Mouse (Mus musculus) kidney, postnatal 0 days (tissue): Measurements from ENCODE around the gene Styx. TPM values are rescaled to one million over a fixed set of nuclear protein-coding genes. Genes with fewer than 3 reads are reported as not detected.
A peak's percentile ranks its signal among the peaks of the same experiment; 100 is the strongest.

ENCODE experiments used
- ATAC-seq: fragments of 200-750 bp; cut with Nextera tagmentation; replicated peaks from 2 replicates; pipeline ENCODE4 v1.8.0; 2017; ENCODE audit warnings: low read depth, moderate number of reproducible peaks, moderate TSS enrichment, moderate library complexity; ENCODE audit not compliant: low FRiP score
- DNase-seq: peaks from one replicate; pipeline ENCODE4 v3.0.0-alpha.2; 2016; ENCODE audit warnings: low spot score
- H3K27ac ChIP-seq: fragments of 300-500 bp; sonication (generic); 2 replicates; pipeline ENCODE4 v1.5.1; 2014; ENCODE audit warnings: mild to moderate bottlenecking
- H3K27me3 ChIP-seq: fragments of 300-500 bp; sonication (generic); 2 replicates; pipeline ENCODE4 v1.6.1; 2014; ENCODE audit warnings: low read length, mixed read lengths; ENCODE audit not compliant: insufficient read depth
- H3K36me3 ChIP-seq: fragments of 300-500 bp; sonication (generic); 2 replicates; pipeline ENCODE4 v1.6.1; 2014; ENCODE audit warnings: low read length, mixed read lengths; ENCODE audit not compliant: insufficient read depth
- H3K4me1 ChIP-seq: fragments of 300-500 bp; sonication (generic); replicated peaks from 2 replicates; pipeline ENCODE4 v1.6.1; 2014; ENCODE audit warnings: antibody characterized with exemption, low read length, mixed read lengths; ENCODE audit not compliant: insufficient read depth
- H3K4me2 ChIP-seq: fragments of 300-500 bp; sonication (generic); 2 replicates; pipeline ENCODE4 v1.6.1; 2014; ENCODE audit warnings: mild to moderate bottlenecking, low read length, moderate library complexity, mixed read lengths
- H3K4me3 ChIP-seq: fragments of 300-500 bp; sonication (generic); replicated peaks from 2 replicates; pipeline ENCODE4 v1.5.1; 2014; ENCODE audit warnings: low read depth, low read length
- H3K9ac ChIP-seq: fragments of 300-500 bp; sonication (generic); 2 replicates; pipeline ENCODE4 v1.6.1; 2014; ENCODE audit warnings: low read depth, low read length
- H3K9me3 ChIP-seq: fragments of 300-500 bp; sonication (generic); replicated peaks from 2 replicates; pipeline ENCODE4 v1.6.1; 2016; ENCODE audit warnings: low read length, inconsistent platforms, mixed read lengths
- CTCF ChIP-seq: IDR thresholded peaks from 2 replicates; pipeline ENCODE4 v1.5.1; 2016; ENCODE audit warnings: antibody characterized with exemption, low read depth, mild to moderate bottlenecking, moderate library complexity
- WGBS: fragments of 180-500 bp; shearing (Covaris S2); extraction: QIAGEN DNeasy Blood & Tissue Kit; methylation state at CpG from one replicate; pipeline ENCODE4 v1.1.7; 2014; 5-methylcytosine and 5-hydroxymethylcytosine counted together
- polyA plus RNA-seq: library from polyadenylated mRNA; unstranded; fragments of >200 nt; fragmentation: Nextera tagmentation; extraction: Ambion mirVana; gene quantifications from 2 replicates; pipeline ENCODE4 v1.2.1, GENCODE M21; 2015

Gene Styx
- polyA plus RNA-seq, 1 experiment from 2014 or later = 82.3 TPM

DNA sequence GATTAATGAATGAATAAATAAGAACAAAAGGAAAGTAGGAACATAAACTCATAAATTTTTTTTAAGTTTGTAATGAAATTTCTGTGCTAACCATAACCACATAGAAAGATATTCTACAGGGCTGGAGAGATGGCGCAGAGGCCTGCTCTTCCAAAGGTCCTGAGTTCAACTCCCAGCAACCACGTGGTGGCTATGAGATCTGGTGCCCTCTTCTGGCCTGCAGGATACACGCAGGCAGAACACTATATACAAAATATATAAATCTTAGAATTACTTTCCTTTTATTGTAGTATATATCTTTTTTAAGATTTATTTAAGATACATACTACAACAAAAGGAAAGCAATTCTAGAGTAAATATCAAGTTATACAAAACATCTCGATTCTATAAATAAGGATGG, 32.0 kb downstream of the Styx start:
- H3K27me3 ChIP-seq = no peaks in the 10 kb centered on the region
- no peak overlapping the region for H3K9ac ChIP-seq
- no peak for ATAC-seq
- TF ChIP-seq CTCF = peak; percentile 48
- H3K36me3 ChIP-seq = peaks cover 18% of the 10 kb centered on the region
- 87% methylated on average over 4 of the region's 4 CpGs for WGBS
- no peak for DNase-seq
- H3K27ac ChIP-seq = no peak overlapping the region
- H3K4me2 ChIP-seq = no peak overlapping the region
- no peak overlapping the region for H3K4me3 ChIP-seq
- no peaks in the 10 kb centered on the region for H3K9me3 ChIP-seq
- H3K4me1 ChIP-seq = peaks cover 11% of the 10 kb centered on the region

DNA sequence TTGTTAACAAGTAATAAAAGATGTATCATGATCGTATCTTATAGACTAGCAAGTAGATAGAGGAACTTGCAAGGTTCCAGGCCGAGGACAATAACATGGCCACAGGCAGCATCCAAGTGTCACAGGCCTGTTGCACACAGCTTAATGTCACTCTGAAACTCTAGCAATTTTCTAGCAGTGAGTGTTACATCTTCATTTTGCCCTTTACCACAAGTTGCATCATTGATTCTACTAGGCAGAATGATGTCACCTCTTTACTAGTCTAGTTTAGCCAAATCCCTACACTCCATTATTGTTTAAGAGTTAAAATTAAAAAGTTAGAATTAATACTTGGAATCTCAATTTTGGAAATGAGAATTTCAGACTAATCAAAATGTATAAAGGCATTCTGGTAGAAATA, 34.7 kb downstream of the Styx start:
- ATAC-seq = no peak
- no peak overlapping the region for H3K4me3 ChIP-seq
- H3K27me3 ChIP-seq = no peaks in the 10 kb centered on the region
- peaks cover 13% of the 10 kb centered on the region for H3K36me3 ChIP-seq
- no peak for DNase-seq
- H3K4me1 ChIP-seq = peaks cover 13% of the 10 kb centered on the region; the same call in 1 of the 2 replicates
- no peak overlapping the region for H3K9ac ChIP-seq
- no peak for TF ChIP-seq CTCF
- H3K4me2 ChIP-seq = no peak overlapping the region
- no peak overlapping the region for H3K27ac ChIP-seq
- no peaks in the 10 kb centered on the region for H3K9me3 ChIP-seq
- 96% methylated on average over 2 of the region's 2 CpGs for WGBS

DNA sequence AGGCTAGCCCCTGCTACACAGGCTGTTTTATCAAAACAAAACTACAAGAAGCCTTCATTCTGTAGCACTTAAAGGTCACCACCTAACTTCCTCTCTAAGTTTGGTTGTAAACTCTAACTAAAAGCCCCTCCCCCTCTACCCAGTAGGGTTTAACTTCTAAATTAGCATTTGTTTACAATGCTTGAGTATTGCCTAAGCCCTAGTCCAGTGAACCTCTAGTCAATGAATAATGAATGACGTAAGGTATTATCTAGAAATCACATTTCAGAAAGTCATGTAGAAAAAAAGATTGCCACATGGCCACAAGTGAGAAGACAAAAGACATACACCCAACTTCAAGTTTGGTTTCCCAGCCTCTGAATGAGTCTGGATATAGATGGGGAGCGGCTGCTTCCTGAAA, 36.6 kb downstream of the Styx start:
- peak overlapping the region; percentile 91 for H3K4me2 ChIP-seq
- DNase-seq = peak; percentile 66
- peak overlapping the region; percentile 96 for H3K27ac ChIP-seq
- no peaks in the 10 kb centered on the region for H3K27me3 ChIP-seq
- WGBS = 15% methylated on average over 2 of the region's 2 CpGs
- peak; percentile 58 for ATAC-seq
- peaks cover 13% of the 10 kb centered on the region; the same call in 1 of the 2 replicates for H3K4me1 ChIP-seq
- H3K4me3 ChIP-seq = peak overlapping the region; percentile 92
- H3K9me3 ChIP-seq = no peaks in the 10 kb centered on the region
- no peaks in the 10 kb centered on the region for H3K36me3 ChIP-seq
- peak overlapping the region; percentile 91 for H3K9ac ChIP-seq
- TF ChIP-seq CTCF = no peak

- H3K27me3 ChIP-seq = no peaks in the 10 kb centered on the region
- ATAC-seq = peak; percentile 97
Measured at GRCm38 (mm10) chr14:45388345-45389181, 37.7 kb downstream of the Styx start.

GRCm38 (mm10) chr14:45389194-45389593, 38.3 kb downstream of the Styx start:
- Histone ChIP-seq H3K27me3 (no peaks in the 10 kb centered on the region), H3K27ac (peak overlapping the region; percentile 96), H3K9ac (peak overlapping the region; percentile 91), H3K4me1 (peaks cover 13% of the 10 kb centered on the region; the same call in 1 of the 2 replicates), H3K36me3 (no peaks in the 10 kb centered on the region), H3K4me2 (peak overlapping the region; percentile 91), H3K4me3 (peak overlapping the region; percentile 92), H3K9me3 (no peaks in the 10 kb centered on the region)
- WGBS = 12% methylated on average over 3 of the region's 3 CpGs
- TF ChIP-seq CTCF = no peak
- no peak for DNase-seq
- ATAC-seq = peak; percentile 14; the same call in 1 of the 2 replicates

More at GRCm38 (mm10) chr14:45388345-45389181, 37.7 kb downstream of the Styx start:
- TF ChIP-seq CTCF = peak; percentile 27; the same call in 1 of the 2 replicates
- Histone ChIP-seq H3K4me3 (peak overlapping the region; percentile 92), H3K9ac (peak overlapping the region; percentile 91), H3K9me3 (no peaks in the 10 kb centered on the region), H3K36me3 (no peaks in the 10 kb centered on the region), H3K4me1 (peaks cover 13% of the 10 kb centered on the region; the same call in 1 of the 2 replicates), H3K27ac (peak overlapping the region; percentile 96), H3K4me2 (peak overlapping the region; percentile 91)
- WGBS = under 1% methylated on average over 71 of the region's 71 CpGs
- peak; percentile 89 for DNase-seq

DNA sequence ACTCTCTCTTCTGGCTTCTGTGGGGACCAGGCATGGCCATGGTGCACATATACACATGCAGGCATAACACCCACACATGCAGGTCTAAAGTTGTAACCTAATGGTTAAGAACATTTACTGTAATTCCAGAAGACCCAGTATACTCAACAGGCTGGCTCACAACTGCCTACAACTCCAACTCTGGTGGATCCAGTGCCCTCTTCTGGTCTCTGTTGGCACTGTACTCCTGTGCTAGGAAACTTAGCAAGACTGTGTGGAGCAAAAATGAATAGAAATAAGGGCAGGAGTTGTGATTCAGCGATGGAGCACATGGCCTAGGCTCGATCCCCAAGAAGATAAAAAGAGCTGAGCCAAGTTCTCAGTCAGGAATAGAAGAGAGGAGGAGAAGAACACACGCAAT, 48.9 kb downstream of the Styx start:
- no peaks in the 10 kb centered on the region for H3K9me3 ChIP-seq
- 80% methylated on average over 3 of the region's 3 CpGs for WGBS

More for the DNA sequence above, 48.9 kb downstream of the Styx start:
- no peaks in the 10 kb centered on the region for H3K27me3 ChIP-seq
- no peak overlapping the region for H3K4me3 ChIP-seq
- H3K36me3 ChIP-seq = no peaks in the 10 kb centered on the region
- no peaks in the 10 kb centered on the region for H3K4me1 ChIP-seq
- TF ChIP-seq CTCF = peak; percentile 62
- no peak for ATAC-seq
- DNase-seq = peak; percentile 11
- no peak overlapping the region for H3K9ac ChIP-seq
- no peak overlapping the region for H3K27ac ChIP-seq
- H3K4me2 ChIP-seq = no peak overlapping the region
